Mouse (Mus musculus) thymus, adult 2 months (tissue): ENCODE data around the gene Wbp1l.

Source experiments
- CTCF ChIP-seq: fragments of 200-500 bp; IDR thresholded peaks from 2 replicates; pipeline ENCODE4 v1.5.1; 2012; ENCODE audit warnings: mild to moderate bottlenecking, control low read depth, low read length, moderate library complexity, borderline replicate concordance; ENCODE audit not compliant: control insufficient read depth, poor library complexity, insufficient read depth; ENCODE audit errors: extremely low read depth
- POLR2A ChIP-seq: fragments of 200-500 bp; IDR thresholded peaks from 2 replicates; pipeline ENCODE4 v1.6.1; 2012; ENCODE audit warnings: mild to moderate bottlenecking, low read length, control low read depth, moderate library complexity; ENCODE audit not compliant: control insufficient read depth, poor library complexity, insufficient read depth; ENCODE audit errors: extremely low read depth

- TF ChIP-seq POLR2A (no peak), CTCF (no peak)
These were observed 19.4 kb downstream of the Wbp1l start for GRCm38 (mm10) chr19:46618322-46618721.
